Comparison of ENCODE assay signal across 22 mouse cellular contexts in the genomic region with DNA sequence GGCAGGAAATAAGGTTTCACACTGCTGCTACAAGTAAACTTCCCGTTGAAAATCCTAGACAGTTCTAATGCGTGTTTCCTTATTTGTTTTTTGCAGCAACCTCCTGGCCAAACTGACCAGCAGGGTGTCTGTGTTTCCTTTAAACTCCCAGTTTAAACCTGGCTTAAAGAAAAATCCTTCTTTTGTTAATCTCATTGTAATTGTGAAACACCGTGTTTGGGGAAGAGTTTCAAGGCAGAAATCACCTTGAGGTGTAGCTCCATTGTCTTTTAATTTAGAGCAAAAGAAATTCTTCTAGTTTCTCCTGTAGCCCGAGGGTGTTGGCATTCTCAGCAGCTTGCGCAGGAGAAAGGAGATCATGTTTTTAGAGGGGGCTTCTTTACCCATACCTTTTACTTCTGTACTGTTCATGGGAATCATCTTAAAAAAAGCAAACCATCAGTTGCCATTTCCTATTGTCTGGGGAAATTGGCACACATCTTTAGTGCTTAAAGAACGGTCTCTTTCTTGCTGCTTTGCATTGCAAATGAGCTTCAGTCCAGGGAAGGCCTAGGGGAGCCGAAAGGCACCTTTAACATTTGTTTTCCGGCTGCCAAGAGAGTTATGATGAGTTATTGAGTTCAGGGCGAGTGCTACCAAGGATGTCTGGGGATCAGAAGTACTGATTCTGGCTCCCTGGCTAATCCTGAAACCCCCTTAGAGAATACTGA.
DNase-seq lines count a peak whose midpoint lies in the region; ATAC-seq and TF ChIP-seq lines count a peak whose summit lies in the region.
"Had no signal": no experiment of that assay in that cellular context is flagged by ENCODE, and none has a peak within 500 bp of the region (broad histone marks: within the 10 kb centered on the region; RNA-seq: fewer than 3 reads in every experiment).

No protein-coding gene starts in this region.

- 9% methylated on average over 9 of the region's 9 CpGs for WGBS in midbrain, embryonic 12.5 days
- whole genome bisulfite sequencing in midbrain, embryonic 11.5 days, result 10% methylated on average over 9 of the region's 9 CpGs
- WGBS in embryonic facial prominence, embryonic 12.5 days, result 17% methylated on average over 9 of the region's 9 CpGs
- WGBS in limb, embryonic 12.5 days, result 27% methylated on average over 9 of the region's 9 CpGs

- peaks cover 17% of the 10 kb centered on the region for H3K4me1 ChIP-seq in midbrain, embryonic 12.5 days
- H3K4me1 ChIP-seq in midbrain, embryonic 11.5 days (ENCODE audit: control insufficient read depth, insufficient read depth, low read length), result peaks cover 4% of the 10 kb centered on the region; the same call in 1 of the 2 replicates
- peaks cover 0 to 7% of the 10 kb centered on the region in 2 experiments; a peak in 1 of 4 replicates for H3K4me1 ChIP-seq in ES-E14 (ENCODE audit: control insufficient read depth in 2 of 2, insufficient read depth in 2 of 2, low read length in 2 of 2, poor library complexity in 1 of 2)
- peaks cover 37% of the 10 kb centered on the region for H3K4me1 ChIP-seq in embryonic facial prominence, embryonic 12.5 days
- H3K4me1 ChIP-seq in limb, embryonic 12.5 days (replicated peaks), result peaks cover 55% of the 10 kb centered on the region
- H3K4me1 ChIP-seq: heart, embryonic 12.5 days; liver, embryonic 13.5 days had no signal

- ATAC-seq in midbrain, embryonic 12.5 days (ENCODE audit: low FRiP score, low read depth), result no peak
- ATAC-seq in midbrain, embryonic 11.5 days (ENCODE audit: low FRiP score), result no peak
- ATAC-seq in embryonic facial prominence, embryonic 12.5 days (ENCODE audit: insufficient number of reproducible peaks, insufficient read depth, low FRiP score, low TSS enrichment), result no peak
- no peak for ATAC-seq in limb, embryonic 12.5 days (ENCODE audit: insufficient number of reproducible peaks, insufficient read depth, low FRiP score, low TSS enrichment, low read depth)
- ATAC-seq in frontal cortex, adult (ENCODE audit: low TSS enrichment), result no peak

- no peaks in the 10 kb centered on the region for H3K36me3 ChIP-seq in midbrain, embryonic 12.5 days
- H3K36me3 ChIP-seq in midbrain, embryonic 11.5 days (ENCODE audit: control insufficient read depth, insufficient read depth, low read length), result no peaks in the 10 kb centered on the region
- H3K36me3 ChIP-seq in ES-E14 (ENCODE audit: control insufficient read depth, insufficient read depth, low read length, poor library complexity, severe bottlenecking), result no peaks in the 10 kb centered on the region
- H3K36me3 ChIP-seq in embryonic facial prominence, embryonic 12.5 days, result no peaks in the 10 kb centered on the region
- no peaks in the 10 kb centered on the region for H3K36me3 ChIP-seq in limb, embryonic 12.5 days
- H3K36me3 ChIP-seq: G1E; heart, embryonic 12.5 days; liver, embryonic 13.5 days; neural tube, embryonic 15.5 days had no signal

- no peaks in the 10 kb centered on the region; the same call in 1 of the 2 replicates for H3K9me3 ChIP-seq in midbrain, embryonic 12.5 days
- H3K9me3 ChIP-seq in midbrain, embryonic 11.5 days (ENCODE audit: control insufficient read depth, low read length), result no peaks in the 10 kb centered on the region; the same call in 1 of the 2 replicates
- H3K9me3 ChIP-seq in ES-E14 (ENCODE audit: control insufficient read depth, insufficient read depth, low read depth, low read length), result no peaks in the 10 kb centered on the region
- 0 out of 2 replicates have a peak, but pooled peaks cover under 1% of the 10 kb centered on the region for H3K9me3 ChIP-seq in embryonic facial prominence, embryonic 12.5 days
- peaks cover 9% of the 10 kb centered on the region for H3K9me3 ChIP-seq in limb, embryonic 12.5 days
- H3K9me3 ChIP-seq: neural tube, embryonic 15.5 days had no signal

- H3K27ac ChIP-seq in midbrain, embryonic 12.5 days (replicated peaks), result no peak overlapping the region
- H3K27ac ChIP-seq in midbrain, embryonic 11.5 days (ENCODE audit: low read depth, low read length), result no peak overlapping the region
- peak overlapping the region; percentile 40; the same call in 1 of the 2 replicates for H3K27ac ChIP-seq in ES-E14 (ENCODE audit: insufficient read depth, low read depth, low read length, poor library complexity, severe bottlenecking)
- H3K27ac ChIP-seq in embryonic facial prominence, embryonic 12.5 days, result peak overlapping the region; percentile 23; the same call in 1 of the 2 replicates
- peak overlapping the region; percentile 66 for H3K27ac ChIP-seq in limb, embryonic 12.5 days
- H3K27ac ChIP-seq: liver, embryonic 13.5 days; neural tube, embryonic 15.5 days had no signal

- H3K27me3 ChIP-seq in midbrain, embryonic 12.5 days, result peaks cover 8% of the 10 kb centered on the region; the same call in 1 of the 2 replicates
- H3K27me3 ChIP-seq in midbrain, embryonic 11.5 days (ENCODE audit: control insufficient read depth, insufficient read depth, low read length), result no peaks in the 10 kb centered on the region
- H3K27me3 ChIP-seq in embryonic facial prominence, embryonic 12.5 days, result no peaks in the 10 kb centered on the region
- no peaks in the 10 kb centered on the region for H3K27me3 ChIP-seq in limb, embryonic 12.5 days
- H3K27me3 ChIP-seq: heart, embryonic 12.5 days; liver, embryonic 13.5 days; neural tube, embryonic 15.5 days had no signal

- no peak overlapping the region for H3K9ac ChIP-seq in midbrain, embryonic 12.5 days (replicated peaks)
- no peak overlapping the region for H3K9ac ChIP-seq in midbrain, embryonic 11.5 days (ENCODE audit: low read length)
- no peak overlapping the region for H3K9ac ChIP-seq in ES-E14 (ENCODE audit: insufficient read depth, low read depth, low read length, poor library complexity, severe bottlenecking)
- no peak overlapping the region for H3K9ac ChIP-seq in embryonic facial prominence, embryonic 12.5 days
- H3K9ac ChIP-seq in limb, embryonic 12.5 days (replicated peaks), result no peak overlapping the region
- H3K9ac ChIP-seq: heart, embryonic 12.5 days; liver, embryonic 13.5 days; lung, embryonic 14.5 days; neural tube, embryonic 15.5 days had no signal

- DNase-seq in midbrain, embryonic 11.5 days (ENCODE audit: low spot score, missing footprints), result no peak
- peak; percentile 45 for DNase-seq in ES-E14 (ENCODE audit: low read depth, low spot score)
- no peak for DNase-seq in left cerebral cortex, postnatal 36 days (ENCODE audit: low spot score in 2 of 2)
- DNase-seq: adrenal gland, postnatal 36 days; cerebellum, adult 18-20 months; cerebellum, postnatal 25 days; gastrocnemius, postnatal 10 days; heart, adult 11 months; heart, postnatal 14 days; kidney, adult 11 months; kidney, postnatal 10 days; liver, embryonic 13.5 days; lung, embryonic 14.5 days; lung, postnatal 36 days; thymus, postnatal 14 days had no signal

- intact Hi-C loops in left cerebral cortex, postnatal 36 days (cut with DNase I), result no loop called here

- H3K4me2 ChIP-seq in midbrain, embryonic 12.5 days (replicated peaks), result peak overlapping the region; percentile 27
- H3K4me2 ChIP-seq in midbrain, embryonic 11.5 days, result no peak overlapping the region
- H3K4me2 ChIP-seq in embryonic facial prominence, embryonic 12.5 days (replicated peaks), result no peak overlapping the region
- no peak overlapping the region for H3K4me2 ChIP-seq in limb, embryonic 12.5 days
- H3K4me2 ChIP-seq: liver, embryonic 13.5 days; lung, embryonic 14.5 days; neural tube, embryonic 15.5 days had no signal

- in situ Hi-C loops in ES-E14 (cut with MboI; ENCODE audit: low sequenced_read_pairs in 2 of 2, unreplicated experiment in 2 of 2), result no loop called here

- H3K4me3 ChIP-seq in midbrain, embryonic 12.5 days, result no peak overlapping the region
- no peak overlapping the region for H3K4me3 ChIP-seq in midbrain, embryonic 11.5 days (ENCODE audit: low read depth, low read length)
- H3K4me3 ChIP-seq in ES-E14 (ENCODE audit: insufficient read depth in 1 of 2, low read depth in 1 of 2, low read length in 2 of 2, poor library complexity in 1 of 2, severe bottlenecking in 1 of 2), result no peak overlapping the region
- no peak overlapping the region for H3K4me3 ChIP-seq in embryonic facial prominence, embryonic 12.5 days
- no peak overlapping the region for H3K4me3 ChIP-seq in limb, embryonic 12.5 days (replicated peaks)
- H3K4me3 ChIP-seq: heart, embryonic 12.5 days; liver, embryonic 13.5 days; neural tube, embryonic 15.5 days had no signal

TF ChIP-seq in ES-E14, 5 proteins besides CTCF, POLR2A, EP300 and RAD21:
- no peak for TF ChIP-seq ZNF384 (IDR thresholded peaks at IDR 0.05; ENCODE audit: low read depth, low read length)
- TF ChIP-seq MAFK (IDR thresholded peaks at IDR 0.05; ENCODE audit: insufficient read depth, low read depth, low read length), result no peak
- no peak for TF ChIP-seq HCFC1 (IDR thresholded peaks at IDR 0.05; ENCODE audit: borderline replicate concordance, insufficient read depth, low read length)
- TF ChIP-seq ZC3H11A (IDR thresholded peaks at IDR 0.05; ENCODE audit: borderline replicate concordance, low read depth, low read length), result no peak
- TF ChIP-seq CHD2 (IDR thresholded peaks at IDR 0.05; ENCODE audit: low read depth, low read length), result no peak

Comparison
In these comparisons a context has a peak if more than half of its experiments do, and no peak if none do; other contexts are left out.
1. H3K27ac ChIP-seq: peak in ES-E14 (single experiment), embryonic facial prominence, embryonic 12.5 days (single experiment) and limb, embryonic 12.5 days (single experiment); none in midbrain, embryonic 12.5 days (single experiment) and midbrain, embryonic 11.5 days (single experiment).